Mouse (Mus musculus) thymus, adult 2 months (tissue): ENCODE data around the gene Trpd52l3.

ENCODE experiments used
- CTCF ChIP-seq: fragments of 200-500 bp; IDR thresholded peaks from 2 replicates; pipeline ENCODE4 v1.5.1; 2012; ENCODE audit warnings: mild to moderate bottlenecking, control low read depth, low read length, moderate library complexity, borderline replicate concordance; ENCODE audit not compliant: control insufficient read depth, poor library complexity, insufficient read depth; ENCODE audit errors: extremely low read depth
- POLR2A ChIP-seq: fragments of 200-500 bp; IDR thresholded peaks from 2 replicates; pipeline ENCODE4 v1.6.1; 2012; ENCODE audit warnings: mild to moderate bottlenecking, low read length, control low read depth, moderate library complexity; ENCODE audit not compliant: control insufficient read depth, poor library complexity, insufficient read depth; ENCODE audit errors: extremely low read depth

DNA sequence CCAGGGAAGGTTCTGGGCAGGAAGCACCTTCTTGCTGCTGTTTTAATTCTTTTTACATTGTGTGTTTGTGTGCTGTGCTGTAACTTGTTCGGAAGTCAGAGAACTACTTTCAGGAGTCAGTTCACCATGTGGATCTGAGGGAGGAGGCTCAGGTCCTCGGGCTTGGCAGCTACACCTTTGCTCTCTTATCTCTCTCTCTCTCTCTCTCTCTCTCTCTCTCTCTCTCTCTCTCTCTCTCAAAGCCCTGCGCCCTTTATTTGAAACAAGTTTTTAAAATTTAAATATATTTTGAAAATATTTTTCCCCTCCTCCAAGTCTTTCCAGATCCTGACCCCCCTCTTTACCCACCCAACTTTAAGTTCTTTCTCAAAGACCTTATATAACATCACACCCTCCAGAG is 31.8 kb downstream of the Trpd52l3 start:
- TF ChIP-seq POLR2A (no peak), CTCF (no peak)
